In genomic region chr9:109016973-109017604, GRCm38 (mm10) we compare ENCODE assay signal across 18 mouse cellular contexts. TPM values are rescaled to one million over a fixed set of nuclear protein-coding genes. Genes with fewer than 3 reads are reported as not detected.
DNase-seq lines count a peak whose midpoint lies in the region; ATAC-seq lines count a peak whose summit lies in the region.
"Had no signal": no experiment of that assay in that cellular context is flagged by ENCODE, and none has a peak within 500 bp of the region (broad histone marks: within the 10 kb centered on the region; RNA-seq: fewer than 3 reads in every experiment).

No protein-coding gene starts in this region.

- peak overlapping the region; percentile 41 for H3K9ac ChIP-seq in liver, embryonic 12.5 days
- no peak overlapping the region for H3K9ac ChIP-seq in forebrain, embryonic 14.5 days (ENCODE audit: low read length)
- H3K9ac ChIP-seq: embryonic facial prominence, embryonic 15.5 days; forebrain, postnatal 0 days; hindbrain, embryonic 12.5 days; limb, embryonic 13.5 days; midbrain, embryonic 12.5 days had no signal

- peak; percentile 89 for ATAC-seq in liver, embryonic 12.5 days
- ATAC-seq in megakaryocyte-erythroid progenitor cell, adult 5-6 weeks (replicated peaks; ENCODE audit: low FRiP score, low TSS enrichment, poor library complexity, severe bottlenecking) = peak; percentile 81
- ATAC-seq in forebrain, embryonic 14.5 days = no peak
- ATAC-seq: forebrain, postnatal 0 days had no signal

- H3K4me2 ChIP-seq in liver, embryonic 12.5 days = peak overlapping the region; percentile 60
- H3K4me2 ChIP-seq in forebrain, embryonic 14.5 days (ENCODE audit: low read length) = no peak overlapping the region
- H3K4me2 ChIP-seq: embryonic facial prominence, embryonic 15.5 days; hindbrain, embryonic 12.5 days; limb, embryonic 13.5 days; midbrain, embryonic 12.5 days had no signal

- H3K4me3 ChIP-seq in liver, embryonic 12.5 days = peak overlapping the region; percentile 26
- no peak overlapping the region for H3K4me3 ChIP-seq in forebrain, embryonic 14.5 days (ENCODE audit: low read depth, low read length)
- H3K4me3 ChIP-seq: embryonic facial prominence, embryonic 15.5 days; hindbrain, embryonic 12.5 days; limb, embryonic 13.5 days; midbrain, embryonic 12.5 days had no signal

- WGBS in liver, embryonic 12.5 days (ENCODE audit: insufficient replicate concordance) = 16% methylated on average over 11 of the region's 11 CpGs
- 78% methylated on average over 11 of the region's 11 CpGs for WGBS in forebrain, embryonic 14.5 days

- DNase-seq in lung, postnatal 4 days = peak; percentile 39 to 41
- no peak for DNase-seq in lung, postnatal 14 days
- DNase-seq in c-Kit-positive CD71-positive TER-119-positive erythroid progenitor cells, embryonic 14.5 days (ENCODE audit: low spot score) = peak; percentile 51
- DNase-seq in forebrain, embryonic 14.5 days (ENCODE audit: low spot score) = no peak
- DNase-seq in adrenal gland, adult 2 months = no peak
- DNase-seq: adrenal gland, postnatal 36 days; cerebellum, adult 18-20 months; forebrain, postnatal 0 days; kidney, adult 2 months had no signal

- 0 out of 2 replicates have a peak, but pooled peaks cover 8% of the 10 kb centered on the region for H3K27me3 ChIP-seq in liver, embryonic 12.5 days (replicated peaks)
- H3K27me3 ChIP-seq in forebrain, embryonic 14.5 days (replicated peaks; ENCODE audit: control insufficient read depth, insufficient read depth, low read length) = no peaks in the 10 kb centered on the region
- H3K27me3 ChIP-seq: embryonic facial prominence, embryonic 15.5 days; hindbrain, embryonic 12.5 days; limb, embryonic 13.5 days; midbrain, embryonic 12.5 days had no signal

- H3K27ac ChIP-seq in liver, embryonic 12.5 days = peak overlapping the region; percentile 82
- no peak overlapping the region for H3K27ac ChIP-seq in forebrain, embryonic 14.5 days (ENCODE audit: low read depth, low read length)
- H3K27ac ChIP-seq: embryonic facial prominence, embryonic 15.5 days; hindbrain, embryonic 12.5 days; limb, embryonic 13.5 days; midbrain, embryonic 12.5 days had no signal

- no peaks in the 10 kb centered on the region for H3K36me3 ChIP-seq in liver, embryonic 12.5 days
- H3K36me3 ChIP-seq in forebrain, embryonic 14.5 days (ENCODE audit: control insufficient read depth, insufficient read depth, low read length) = no peaks in the 10 kb centered on the region
- H3K36me3 ChIP-seq: embryonic facial prominence, embryonic 15.5 days; midbrain, embryonic 12.5 days had no signal

- peaks cover 47% of the 10 kb centered on the region for H3K4me1 ChIP-seq in liver, embryonic 12.5 days
- H3K4me1 ChIP-seq in forebrain, embryonic 14.5 days (ENCODE audit: control insufficient read depth, insufficient read depth, low read length) = no peaks in the 10 kb centered on the region
- H3K4me1 ChIP-seq: embryonic facial prominence, embryonic 15.5 days; hindbrain, embryonic 12.5 days; limb, embryonic 13.5 days; midbrain, embryonic 12.5 days had no signal

- no peaks in the 10 kb centered on the region for H3K9me3 ChIP-seq in liver, embryonic 12.5 days (replicated peaks)
- H3K9me3 ChIP-seq in forebrain, embryonic 14.5 days (replicated peaks; ENCODE audit: control insufficient read depth, low read length) = no peaks in the 10 kb centered on the region
- H3K9me3 ChIP-seq: embryonic facial prominence, embryonic 15.5 days; hindbrain, embryonic 12.5 days; limb, embryonic 13.5 days; midbrain, embryonic 12.5 days had no signal

RNA-seq across cellular contexts. Expression of gene Shisa5, which starts 21.3 kb away (rescaled TPM):
- polyA plus RNA-seq in liver, embryonic 12.5 days (2016; fragmentation: Nextera tagmentation; extraction: Ambion mirVana) = 19.0 and 21.5 TPM in 2 replicates
- total RNA-seq in megakaryocyte-erythroid progenitor cell, adult 5-6 weeks (2014; fragmentation: Nextera tagmentation) = 52.0 and 52.8 TPM in 2 replicates
- total RNA-seq in megakaryocyte-erythroid progenitor cell, adult 5-6 weeks (2017) = 37.6 and 74.5 TPM in 2 replicates
- polyA plus RNA-seq in forebrain, embryonic 14.5 days (2014; fragmentation: Nextera tagmentation; extraction: Ambion mirVana) = 40.8 and 48.9 TPM in 2 replicates
- 100 to 1,000 TPM; 143 to 167 TPM for total RNA-seq in adrenal gland, adult 2 months (2021)
- polyA plus RNA-seq in adrenal gland, adult 2 months (2012; rRNA removed) = 586 and 732 TPM in 2 replicates

RNA-seq across cellular contexts. Expression of gene Pfkfb4, which starts 25.5 kb away (rescaled TPM):
- 3.4 and 4.4 TPM in 2 replicates for polyA plus RNA-seq in liver, embryonic 12.5 days (2016; fragmentation: Nextera tagmentation; extraction: Ambion mirVana)
- total RNA-seq in megakaryocyte-erythroid progenitor cell, adult 5-6 weeks (2014; fragmentation: Nextera tagmentation) = 6.2 and 22.7 TPM in 2 replicates
- total RNA-seq in megakaryocyte-erythroid progenitor cell, adult 5-6 weeks (2017) = 4.8 and 11.5 TPM in 2 replicates
- 16.0 and 20.8 TPM in 2 replicates for polyA plus RNA-seq in forebrain, embryonic 14.5 days (2014; fragmentation: Nextera tagmentation; extraction: Ambion mirVana)
- total RNA-seq in adrenal gland, adult 2 months (2021) = 1 to 10 TPM; 5.5 to 8.7 TPM
- 10.6 and 14.1 TPM in 2 replicates for polyA plus RNA-seq in adrenal gland, adult 2 months (2012; rRNA removed)

RNA-seq across cellular contexts. Expression of gene Ucn2, which starts 31.3 kb away (rescaled TPM):
- polyA plus RNA-seq in liver, embryonic 12.5 days (2016; fragmentation: Nextera tagmentation; extraction: Ambion mirVana) = 0.11 TPM in 1 of 2 replicates, not detected in the other
- 1.2 TPM in 1 of 2 replicates, not detected in the other for total RNA-seq in megakaryocyte-erythroid progenitor cell, adult 5-6 weeks (2014; fragmentation: Nextera tagmentation)
- not detected in 2 replicates for total RNA-seq in megakaryocyte-erythroid progenitor cell, adult 5-6 weeks (2017)
- polyA plus RNA-seq in forebrain, embryonic 14.5 days (2014; fragmentation: Nextera tagmentation; extraction: Ambion mirVana) = 0.15 and 0.25 TPM in 2 replicates
- total RNA-seq in adrenal gland, adult 2 months (2021) = under 1 TPM in 1 of 2 experiments, not detected in 1; 0.58 TPM
- 0.47 and 0.50 TPM in 2 replicates for polyA plus RNA-seq in adrenal gland, adult 2 months (2012; rRNA removed)
- total RNA-seq: forebrain, postnatal 0 days; left cerebral cortex, adult 18-20 months had no signal
- polyA plus RNA-seq: forebrain, postnatal 0 days; heart, embryonic 16.5 days; hindbrain, embryonic 12.5 days; midbrain, embryonic 12.5 days; neural tube, embryonic 11.5 days had no signal

RNA-seq across cellular contexts. Expression of gene Trex1, which starts 42.4 kb away (rescaled TPM):
- 8.8 and 9.1 TPM in 2 replicates for polyA plus RNA-seq in liver, embryonic 12.5 days (2016; fragmentation: Nextera tagmentation; extraction: Ambion mirVana)
- 17.1 and 29.7 TPM in 2 replicates for total RNA-seq in megakaryocyte-erythroid progenitor cell, adult 5-6 weeks (2014; fragmentation: Nextera tagmentation)
- 4.7 and 5.1 TPM in 2 replicates for total RNA-seq in megakaryocyte-erythroid progenitor cell, adult 5-6 weeks (2017)
- 11.1 and 11.9 TPM in 2 replicates for polyA plus RNA-seq in forebrain, embryonic 14.5 days (2014; fragmentation: Nextera tagmentation; extraction: Ambion mirVana)
- 10 to 100 TPM; 19.5 to 28.2 TPM for total RNA-seq in adrenal gland, adult 2 months (2021)
- polyA plus RNA-seq in adrenal gland, adult 2 months (2012; rRNA removed) = 129 and 130 TPM in 2 replicates

RNA-seq across cellular contexts. Expression of gene Atrip, which starts 56.8 kb away (rescaled TPM):
- polyA plus RNA-seq in liver, embryonic 12.5 days (2016; fragmentation: Nextera tagmentation; extraction: Ambion mirVana) = 18.6 and 19.4 TPM in 2 replicates
- total RNA-seq in megakaryocyte-erythroid progenitor cell, adult 5-6 weeks (2014; fragmentation: Nextera tagmentation) = 14.9 and 26.3 TPM in 2 replicates
- total RNA-seq in megakaryocyte-erythroid progenitor cell, adult 5-6 weeks (2017) = 9.8 and 19.2 TPM in 2 replicates
- polyA plus RNA-seq in forebrain, embryonic 14.5 days (2014; fragmentation: Nextera tagmentation; extraction: Ambion mirVana) = 27.3 and 29.6 TPM in 2 replicates
- 10 to 100 TPM; 12.5 to 17.5 TPM for total RNA-seq in adrenal gland, adult 2 months (2021)
- polyA plus RNA-seq in adrenal gland, adult 2 months (2012; rRNA removed) = 22.3 and 25.3 TPM in 2 replicates

Comparison
In these comparisons a context has a peak if more than half of its experiments do, and no peak if none do; other contexts are left out.
1. DNase-seq: peak in lung, postnatal 4 days (2 of 2) and c-Kit-positive CD71-positive TER-119-positive erythroid progenitor cells, embryonic 14.5 days (single experiment); none in lung, postnatal 14 days (single experiment), forebrain, embryonic 14.5 days (single experiment) and adrenal gland, adult 2 months (single experiment).
2. RNA of gene Shisa5, which starts 21.3 kb away (polyA plus RNA-seq): 586 to 732 TPM in adrenal gland, adult 2 months; 40.8 to 48.9 TPM in forebrain, embryonic 14.5 days and 19.0 to 21.5 TPM in liver, embryonic 12.5 days; every median in the first group is over 10 times any median in the second.